Mouse (Mus musculus) MEL (cell line): Measurements from ENCODE around the gene Nr2f6. TPM values are rescaled to one million over a fixed set of nuclear protein-coding genes. Genes with fewer than 3 reads are reported as not detected.

Source experiments
- DNase-seq: peaks from one replicate; pipeline ENCODE4 v3.0.0; 2011; ENCODE audit warnings: low read depth, low spot score
- H3K27ac ChIP-seq: 2 replicates; pipeline ENCODE4 v1.5.1; 2012; ENCODE audit warnings: low read depth, mild to moderate bottlenecking, control low read depth, low read length, moderate library complexity; ENCODE audit not compliant: control insufficient read depth
- H3K27me3 ChIP-seq, 2 experiments: fragments of 150-350 bp in 1 of 2; sonication (generic) in 1 of 2; 2 replicates each; pipeline ENCODE4 v1.6.1; 2012; ENCODE audit warnings: low read length in 2 of 2, mild to moderate bottlenecking in 2 of 2, improper control_type of control experiment in 1 of 2, moderate library complexity in 1 of 2; ENCODE audit not compliant: insufficient read depth in 2 of 2, control insufficient read depth in 1 of 2
- H3K36me3 ChIP-seq, 2 experiments: 2 replicates each; pipeline ENCODE4 v1.6.1; 2012 to 2014; ENCODE audit warnings: low read length in 2 of 2, improper control_type of control experiment in 1 of 2, inconsistent platforms in 1 of 2, mild to moderate bottlenecking in 1 of 2; ENCODE audit not compliant: insufficient read depth in 2 of 2, control insufficient read depth in 1 of 2
- H3K4me1 ChIP-seq, 2 experiments: fragments of 150-350 bp in 1 of 2; sonication (generic) in 1 of 2; 2 replicates each; pipeline ENCODE4 v1.6.1; 2012; ENCODE audit warnings: low read length in 2 of 2, improper control_type of control experiment in 1 of 2, mild to moderate bottlenecking in 1 of 2; ENCODE audit not compliant: insufficient read depth in 2 of 2, control insufficient read depth in 1 of 2
- H3K4me3 ChIP-seq, 2 experiments: fragments of 150-350 bp in 1 of 2; sonication (generic) in 1 of 2; 2 replicates each; pipeline ENCODE4 v1.5.1; 2012; ENCODE audit warnings: low read depth in 2 of 2, low read length in 2 of 2, mild to moderate bottlenecking in 2 of 2, moderate library complexity in 2 of 2, control low read depth in 1 of 2, improper control_type of control experiment in 1 of 2; ENCODE audit not compliant: control insufficient read depth in 1 of 2, insufficient read depth in 1 of 2
- H3K79me2 ChIP-seq: 2 replicates; pipeline ENCODE4 v1.6.1; 2012; ENCODE audit warnings: mild to moderate bottlenecking, low read length, moderate library complexity; ENCODE audit not compliant: control insufficient read depth, poor library complexity, insufficient read depth
- H3K9ac ChIP-seq: 2 replicates; pipeline ENCODE4 v1.6.1; 2012; ENCODE audit warnings: low read depth, mild to moderate bottlenecking, control low read depth, low read length, moderate library complexity; ENCODE audit not compliant: control insufficient read depth, poor library complexity, severe bottlenecking
- H3K9me3 ChIP-seq: fragments of 150-350 bp; sonication (generic); replicated peaks from 2 replicates; pipeline ENCODE4 v1.6.1; 2012; ENCODE audit warnings: mild to moderate bottlenecking, low read length, improper control_type of control experiment, moderate library complexity; ENCODE audit not compliant: insufficient read depth
- CHD1 ChIP-seq: IDR thresholded peaks from 2 replicates; pipeline ENCODE4 v1.6.1; 2012; ENCODE audit warnings: low read depth, mild to moderate bottlenecking, inconsistent platforms, low read length, improper control_type of control experiment
- ETS1 ChIP-seq: IDR thresholded peaks from 2 replicates; pipeline ENCODE4 v1.6.1; 2012; ENCODE audit warnings: low read depth, mild to moderate bottlenecking, inconsistent platforms, low read length, improper control_type of control experiment, moderate library complexity
- GABPA ChIP-seq: IDR thresholded peaks from 2 replicates; pipeline ENCODE4 v1.6.1; 2012; ENCODE audit warnings: low read depth, mild to moderate bottlenecking, inconsistent platforms, low read length, improper control_type of control experiment, moderate library complexity
- GATA1 ChIP-seq: IDR thresholded peaks from 2 replicates; pipeline ENCODE4 v1.6.1; 2011; ENCODE audit warnings: low read depth, low read length, improper control_type of control experiment
- MAX ChIP-seq: IDR thresholded peaks from 2 replicates; pipeline ENCODE4 v1.6.1; 2011; ENCODE audit warnings: low read length, improper control_type of control experiment
- MXI1 ChIP-seq: IDR thresholded peaks from 2 replicates; pipeline ENCODE4 v1.6.1; 2011; ENCODE audit warnings: mild to moderate bottlenecking, low read depth, low read length, improper control_type of control experiment
- POLR2A ChIP-seq, 2 experiments: IDR thresholded peaks; 2 replicates each; pipeline ENCODE4 v1.6.1; 2011 to 2012; ENCODE audit warnings: low read length in 2 of 2, mild to moderate bottlenecking in 2 of 2, control low read depth in 1 of 2, improper control_type of control experiment in 1 of 2, low read depth in 1 of 2, moderate library complexity in 1 of 2; ENCODE audit not compliant: control insufficient read depth in 1 of 2, insufficient read depth in 1 of 2, poor library complexity in 1 of 2
- POLR2AphosphoS2 ChIP-seq: IDR thresholded peaks from 2 replicates; pipeline ENCODE4 v1.6.1; 2011; ENCODE audit warnings: low read length, improper control_type of control experiment
- RAD21 ChIP-seq: IDR thresholded peaks from 2 replicates; pipeline ENCODE4 v1.6.1; 2011; ENCODE audit warnings: mild to moderate bottlenecking, low read depth, low read length, improper control_type of control experiment
- TAL1 ChIP-seq: IDR thresholded peaks from 2 replicates; pipeline ENCODE4 v1.6.1; 2012; ENCODE audit warnings: mild to moderate bottlenecking, inconsistent platforms, low read length, moderate library complexity, mixed read lengths
- TBP ChIP-seq: IDR thresholded peaks from 2 replicates; pipeline ENCODE4 v1.8.0; 2011; ENCODE audit warnings: low read depth, low read length, improper control_type of control experiment
- USF1 ChIP-seq: IDR thresholded peaks from 2 replicates; pipeline ENCODE4 v1.6.1; 2014; ENCODE audit warnings: low read depth, mild to moderate bottlenecking, inconsistent platforms, low read length, improper control_type of control experiment, moderate library complexity
- ZC3H11A ChIP-seq: IDR thresholded peaks from 2 replicates; pipeline ENCODE4 v1.6.1; 2012; ENCODE audit warnings: low read depth, mild to moderate bottlenecking, inconsistent platforms, low read length, improper control_type of control experiment
- ZMIZ1 ChIP-seq: IDR thresholded peaks from 2 replicates; pipeline ENCODE4 v1.6.1; 2012; ENCODE audit warnings: low read depth, mild to moderate bottlenecking, inconsistent platforms, low read length, improper control_type of control experiment, moderate library complexity
- polyA plus RNA-seq, 2 experiments: library from polyadenylated mRNA; stranded (reverse) in 1 of 2; unstranded in 1 of 2; fragments of >175 nt in 1 of 2; fragments of >200 nt in 1 of 2; gene quantifications; 2 replicates each; pipeline versions ENCODE4 v1.2.1 to v1.2.4; 2012; ENCODE audit warnings: low replicate concordance in 2 of 2, low read depth in 1 of 2; ENCODE audit not compliant: insufficient read length in 2 of 2, insufficient read depth in 1 of 2, missing spikeins in 1 of 2
- total RNA-seq: library from RNA; depleted of rRNA; stranded (reverse); fragments of 300-350 nt; gene quantifications from 2 replicates; pipeline ENCODE4 v1.2.3, GENCODE M21; 2012

Nr2f6 gene
- total and polyA plus RNA-seq, 3 experiments = 29.6 to 48.3 TPM; not detected in 1

DNA sequence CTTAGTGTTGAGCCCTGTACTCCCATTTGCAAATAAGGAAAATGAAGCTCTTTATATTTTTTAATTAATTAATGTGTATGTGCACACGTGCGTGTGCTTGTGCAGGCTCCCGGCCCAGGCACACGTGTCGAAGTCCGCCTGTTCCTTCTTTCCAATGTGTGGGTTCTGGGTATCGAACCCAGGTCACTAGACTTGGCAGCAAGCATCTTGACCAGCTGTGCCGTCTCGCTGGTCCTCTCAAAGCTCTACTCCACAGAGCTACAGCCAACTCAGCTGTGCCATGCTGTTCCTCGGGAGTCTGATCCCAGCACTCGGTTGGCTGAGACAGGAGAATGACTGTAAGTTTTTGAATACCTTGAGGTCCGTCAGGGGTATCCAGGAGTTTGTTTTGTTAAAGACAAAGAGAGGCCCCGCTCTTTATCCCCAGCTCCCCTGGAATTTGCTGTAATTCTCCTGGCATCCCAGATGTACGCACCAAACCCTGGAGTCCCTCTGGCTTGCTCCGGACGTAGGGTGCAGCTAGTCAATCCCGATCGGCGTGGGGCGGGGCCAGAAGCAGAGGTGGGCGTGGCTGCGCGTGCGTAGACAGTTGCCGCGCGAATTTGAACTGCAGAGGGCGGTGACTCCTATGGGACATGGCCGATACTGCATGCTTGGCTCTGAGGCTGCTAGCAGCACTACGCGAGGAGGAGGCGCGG lies 23.8 kb upstream of the Nr2f6 start, which contains the start of gene Ankle1 (continued):
- TF ChIP-seq ETS1 (no peak), GABPA (no peak), POLR2AphosphoS2 (peak; percentile 97), POLR2A (IDR thresholded peaks at IDR 0.05; ENCODE audit: control insufficient read depth in 1 of 2, insufficient read depth in 1 of 2, low read depth in 1 of 2, low read length in 2 of 2, poor library complexity in 1 of 2) (peak; percentile 84 to 98; a peak in 3 of 4 replicates), MAX (peak; percentile 85), USF1 (no peak)

DNA sequence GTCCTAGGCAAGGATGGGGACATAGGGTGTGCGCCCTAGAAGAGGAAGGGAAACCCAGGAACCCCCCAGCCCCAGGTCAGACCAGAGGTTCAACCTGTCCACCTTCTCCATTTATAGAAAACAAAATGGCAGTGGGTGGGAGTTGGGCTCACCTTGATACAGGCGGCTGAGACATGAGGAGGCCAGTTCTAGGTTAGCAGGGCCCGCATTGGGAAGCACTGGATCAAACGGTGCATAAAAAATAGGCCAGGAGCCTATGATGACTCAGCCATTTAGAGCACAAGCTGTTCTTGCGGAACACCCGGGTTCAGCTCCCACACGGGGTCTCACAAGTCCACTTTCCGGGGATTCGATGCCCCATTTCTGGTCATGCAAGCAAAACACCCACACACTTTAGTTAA lies 23.2 kb upstream of the Nr2f6 start:
- Histone ChIP-seq H3K79me2 (peaks cover 26% of the 10 kb centered on the region), H3K27me3 (no peaks in the 10 kb centered on the region), H3K36me3 (peaks cover 0 to 11% of the 10 kb centered on the region in 2 experiments; a peak in 2 of 4 replicates), H3K9ac (peak overlapping the region; percentile 81), H3K4me1 (peaks cover 0 to 18% of the 10 kb centered on the region in 2 experiments; a peak in 2 of 4 replicates), H3K4me3 (peak overlapping the region; percentile 74 to 82), H3K27ac (peak overlapping the region; percentile 57), H3K9me3 (no peaks in the 10 kb centered on the region)
- TF ChIP-seq RAD21 (no peak), CHD1 (0 out of 2 replicates have a peak, but pooled peaks have one; percentile 43)
- peak; percentile 76 for DNase-seq

DNA sequence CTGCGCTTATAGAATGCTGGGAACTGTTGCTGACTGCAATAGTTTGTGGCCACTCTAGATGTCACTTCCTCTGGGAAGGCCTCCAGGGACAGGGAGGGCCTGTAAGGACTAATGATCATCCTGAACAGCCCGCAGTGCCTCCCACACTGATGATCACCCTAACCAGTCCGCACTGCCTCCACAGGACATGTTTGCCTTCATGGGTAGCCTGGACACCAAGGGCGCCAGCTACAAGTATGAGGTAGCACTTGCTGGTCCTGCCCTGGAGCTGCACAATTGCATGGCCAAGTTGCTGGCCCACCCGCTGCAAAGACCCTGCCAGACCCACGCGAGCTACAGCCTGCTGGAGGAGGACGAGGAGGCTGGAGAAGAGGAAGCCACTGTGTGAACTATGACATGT lies 22.3 kb upstream of the Nr2f6 start:
- Histone ChIP-seq H3K79me2 (peaks cover 26% of the 10 kb centered on the region), H3K36me3 (peaks cover 0 to 11% of the 10 kb centered on the region in 2 experiments; a peak in 2 of 4 replicates)

More for the DNA sequence above, 22.3 kb upstream of the Nr2f6 start:
- Histone ChIP-seq H3K27ac (no peak overlapping the region), H3K9me3 (no peaks in the 10 kb centered on the region), H3K4me3 (no peak overlapping the region), H3K4me1 (peaks cover 0 to 18% of the 10 kb centered on the region in 2 experiments; a peak in 2 of 4 replicates), H3K27me3 (no peaks in the 10 kb centered on the region), H3K9ac (no peak overlapping the region)
- TF ChIP-seq TBP (no peak), POLR2AphosphoS2 (no peak), ZC3H11A (no peak), TAL1 (no peak), USF1 (no peak), GATA1 (no peak), MXI1 (no peak), ZMIZ1 (no peak)
- DNase-seq = no peak
